Mouse (Mus musculus): ENCODE results near the gene Zfp583.

The Zfp583 gene

DNA sequence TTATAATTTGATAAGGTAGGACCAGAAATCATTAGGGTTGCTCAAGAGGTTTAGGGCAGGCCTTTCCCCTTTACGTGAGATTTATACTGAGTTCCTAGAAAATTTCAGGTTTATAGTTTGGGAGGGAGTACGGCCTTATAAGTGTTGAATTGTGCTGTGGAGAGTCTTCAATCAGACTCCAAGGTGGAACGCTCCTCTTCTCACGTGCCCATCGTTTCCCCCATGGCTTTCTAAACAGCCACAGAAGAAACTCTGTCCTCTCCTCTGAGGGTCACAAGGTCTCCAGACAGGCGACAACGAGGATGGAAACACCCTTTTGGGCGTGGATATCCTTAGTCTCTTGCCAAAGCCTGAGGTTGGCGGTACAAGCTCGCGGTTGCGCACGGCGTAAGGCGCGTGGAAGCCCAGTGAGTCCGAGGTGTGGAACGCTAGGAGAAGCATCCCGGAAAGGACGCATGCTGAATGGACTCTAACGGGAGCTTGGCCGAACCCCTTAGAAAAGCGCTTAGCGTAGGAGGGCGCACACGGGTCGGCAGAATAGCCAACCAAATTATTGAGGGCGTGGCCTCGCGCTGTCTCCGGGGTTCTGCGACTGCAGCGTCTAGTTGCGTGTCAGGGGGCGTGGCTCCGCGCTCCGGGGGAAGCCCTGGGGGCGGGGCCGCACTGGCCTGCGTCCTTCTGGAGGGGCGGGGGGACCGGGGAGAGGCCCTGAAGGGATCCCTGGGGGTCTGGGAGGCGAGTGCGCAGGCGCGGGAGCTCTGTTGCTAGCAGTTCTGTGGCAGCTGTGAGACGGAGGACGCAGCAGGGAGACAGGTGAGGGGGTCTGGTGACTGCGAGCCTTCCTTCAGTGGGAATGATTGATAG, 45.0 kb downstream of the Zfp583 start, which contains the start of gene Zfp667:
Zfp667 (plus strand) TSS at position 738 of the 864 bp plus-strand sequence.
- DNase-seq (ENCODE audit: low read depth, low spot score): peak; percentile 96

DNA sequence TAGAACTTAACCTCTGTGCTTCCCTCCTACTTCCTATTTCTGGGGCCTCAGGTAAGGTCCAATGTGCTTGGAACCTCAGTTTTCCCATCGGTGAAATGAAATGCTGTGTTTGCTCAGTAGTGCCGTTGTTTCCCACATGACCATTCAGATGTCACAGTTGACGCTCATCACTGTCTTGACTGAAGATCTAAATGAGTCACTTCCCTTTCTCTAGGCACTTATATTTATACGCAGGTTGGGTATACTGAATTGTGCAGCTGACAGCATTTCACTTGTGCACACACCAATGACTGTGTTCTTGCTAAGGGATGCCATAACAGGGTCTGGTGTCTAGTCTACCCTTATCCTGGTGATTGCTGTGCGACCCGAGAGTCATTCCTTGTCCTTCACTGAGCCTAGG, 45.7 kb downstream of the Zfp583 start:
- no peak for DNase-seq (ENCODE audit: low read depth, low spot score)

DNA sequence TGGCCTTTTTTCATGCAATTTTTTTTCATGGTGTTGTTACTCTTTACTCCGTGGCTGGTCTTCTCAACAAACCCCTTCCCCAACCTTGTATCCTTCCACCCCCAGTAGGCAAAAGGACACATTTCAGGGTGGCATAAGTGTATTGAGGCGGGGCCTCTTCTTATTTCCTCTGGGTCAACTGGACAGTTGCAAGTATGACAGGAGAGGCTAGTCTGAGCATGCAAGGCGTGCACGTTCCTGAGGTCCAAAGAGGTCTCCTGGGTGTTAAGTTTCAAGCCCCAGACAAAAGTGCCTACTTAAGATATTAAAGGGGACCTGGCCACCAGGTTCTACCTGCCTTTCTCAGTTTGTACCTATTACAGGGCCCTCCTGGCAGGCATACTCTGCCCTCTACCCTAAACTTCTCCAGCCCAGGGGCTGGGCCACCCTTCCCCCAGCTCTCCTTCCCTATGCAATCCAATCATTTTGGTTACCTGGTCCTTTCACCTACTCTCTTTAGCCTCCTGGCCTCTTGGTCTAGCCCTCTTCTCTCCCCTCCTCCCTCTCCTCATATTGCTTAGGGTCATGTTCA, 46.6 kb downstream of the Zfp583 start:
- DNase-seq (ENCODE audit: low read depth, low spot score): no peak

DNA sequence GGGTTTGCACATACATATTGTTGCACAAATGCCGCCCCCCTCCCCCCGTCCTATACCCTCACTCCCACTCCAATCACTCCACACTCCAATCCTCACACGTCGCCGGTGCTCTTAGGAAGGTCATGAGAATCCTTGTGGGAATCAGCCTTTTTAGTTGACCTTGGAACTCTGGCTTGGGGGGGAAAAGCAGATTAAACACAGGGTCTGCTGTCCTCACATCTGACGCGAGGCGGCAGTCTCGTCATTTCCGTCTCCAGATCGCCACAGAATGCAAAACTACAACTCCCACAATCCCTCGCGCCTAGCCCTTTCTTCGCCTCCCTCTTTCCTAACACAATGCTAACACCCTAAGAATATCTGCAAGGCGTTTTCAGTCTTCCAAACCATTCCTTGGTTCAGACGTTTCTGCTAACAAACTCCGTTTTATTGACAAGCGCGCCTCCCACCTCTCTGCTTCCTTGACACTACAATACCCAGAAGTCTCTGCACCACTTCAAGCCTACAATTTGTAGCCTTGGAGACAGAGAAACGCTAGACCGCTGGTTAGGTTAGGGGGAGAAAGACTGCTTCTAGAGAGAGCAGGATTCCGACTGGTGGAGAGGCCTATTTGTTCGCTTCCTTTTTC, 47.5 kb downstream of the Zfp583 start:
- DNase-seq (ENCODE audit: low read depth, low spot score): peak; percentile 56

DNA sequence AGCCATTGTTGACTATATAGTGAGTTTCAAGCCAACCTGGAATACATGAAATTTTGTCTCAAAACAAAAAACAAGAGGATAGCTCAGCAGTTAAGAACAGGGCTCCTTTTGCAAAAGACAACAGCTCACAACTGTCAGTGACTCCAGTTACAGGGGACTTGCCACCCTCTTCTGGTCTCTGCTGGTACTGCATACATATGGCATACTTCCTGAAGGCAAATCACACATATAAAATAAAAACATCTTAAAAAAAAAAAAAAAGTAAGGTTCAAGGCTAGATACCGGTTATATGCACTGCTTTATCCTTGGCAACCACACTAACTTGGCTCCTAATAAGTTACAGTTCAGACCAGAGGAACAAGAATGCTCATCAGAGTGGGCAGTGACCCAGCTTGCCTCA, 48.3 kb downstream of the Zfp583 start:
- DNase-seq (ENCODE audit: low read depth, low spot score): peak; percentile 50

DNA sequence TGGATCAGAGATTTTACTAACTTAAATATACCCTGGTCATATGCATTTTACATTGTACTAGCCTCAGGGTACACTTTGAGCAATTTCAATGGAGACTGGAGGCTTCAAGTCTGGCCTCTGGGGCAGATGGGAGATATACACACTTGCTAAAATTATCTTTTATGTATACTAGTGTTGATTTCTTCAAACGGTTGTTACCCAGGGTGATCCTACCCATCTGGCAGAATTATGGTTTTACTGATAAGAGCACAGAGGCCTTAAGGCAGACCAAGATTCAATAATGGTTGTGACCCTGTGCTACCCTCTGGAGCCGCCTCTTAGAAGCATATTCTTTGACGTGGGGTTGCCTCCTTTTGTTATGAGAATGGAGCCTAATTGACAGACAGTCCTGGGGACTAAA, 53.2 kb downstream of the Zfp583 start:
- no peak for DNase-seq (ENCODE audit: low read depth, low spot score)

DNA sequence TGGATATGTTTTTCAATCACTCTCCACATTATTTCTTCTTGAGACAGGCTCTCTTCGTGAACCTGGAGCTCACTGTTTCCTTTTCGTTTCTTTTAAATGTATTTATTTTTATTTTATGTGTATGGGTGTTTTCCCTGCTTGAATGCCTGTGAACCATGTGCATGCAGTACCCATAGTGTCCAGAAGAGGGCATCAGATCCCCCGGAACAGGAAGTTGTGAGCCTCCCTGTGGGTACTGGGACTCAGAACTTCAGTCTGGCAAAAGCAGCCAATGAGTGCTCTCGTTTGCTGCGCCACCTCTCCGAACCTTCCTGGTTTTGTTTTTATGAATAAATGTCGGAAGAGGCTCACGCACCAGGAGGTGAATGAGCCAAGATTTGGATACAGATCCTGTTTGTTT, 65.4 kb downstream of the Zfp583 start:
- no peak for DNase-seq (ENCODE audit: low read depth, low spot score)
